Mouse (Mus musculus): Measurements from ENCODE around the gene Cyp3a25. TPM values are rescaled to one million over a fixed set of nuclear protein-coding genes. Genes with fewer than 3 reads are reported as not detected.
"Not testable (repeated sequence)": the region's sequence is repeated elsewhere in the genome, so short reads cannot be mapped to it uniquely, and the experiment has no call there.

Cyp3a25 gene
- not detected in 2 replicates for polyA plus RNA-seq (2011; ENCODE audit: insufficient read length, low read depth, missing spikeins)

DNA sequence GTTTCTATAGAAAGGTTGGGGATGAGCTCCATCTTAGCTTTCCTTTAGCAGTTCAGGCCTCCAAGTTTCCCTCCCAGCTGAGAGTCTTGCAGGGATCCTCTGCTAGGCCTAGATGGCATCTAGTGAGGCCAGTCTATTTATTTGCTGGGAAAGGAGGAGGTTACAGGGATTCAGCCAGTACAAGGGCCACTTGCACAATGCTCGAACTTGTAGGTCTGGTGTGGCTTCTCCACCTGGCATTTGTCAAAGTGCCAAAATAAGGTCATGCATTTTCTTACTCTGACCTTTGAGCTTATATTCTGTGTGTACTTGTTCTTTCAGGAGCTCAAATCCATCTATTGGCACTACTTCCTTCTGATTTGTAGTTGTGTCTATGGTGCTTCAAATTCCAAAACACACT is at the start of gene Cyp3a25:
TSS of gene Cyp3a25 (minus strand) at position 110 of the 400 bp plus-strand sequence.
- not testable (repeated sequence) for H3K27ac ChIP-seq (ENCODE audit: insufficient read depth, low read length); H3K4me3 ChIP-seq (ENCODE audit: insufficient read depth, low read length); H3K4me1 ChIP-seq (ENCODE audit: control insufficient read depth, insufficient read depth, low read length)

DNA sequence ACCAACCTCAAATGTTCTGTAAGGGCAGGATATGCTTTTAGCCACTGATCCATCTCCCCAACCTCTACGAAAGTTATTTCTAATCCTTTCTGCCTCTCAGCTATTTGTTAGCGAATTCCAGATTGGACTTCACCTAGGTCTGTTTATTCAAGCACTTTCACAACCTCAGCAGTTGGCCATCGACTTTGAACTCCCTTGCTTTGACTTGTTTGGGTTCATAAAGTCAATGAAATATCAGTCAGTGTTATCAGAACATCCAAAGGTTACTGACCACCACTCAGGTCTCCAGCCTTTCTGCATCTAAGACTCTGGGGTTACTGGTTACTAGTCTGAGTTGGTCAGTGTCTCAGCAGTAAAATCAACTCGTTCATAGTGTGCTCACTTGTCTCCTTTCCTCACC is 11.7 kb upstream of the Cyp3a25 start:
- no peak for TF ChIP-seq CTCF (IDR thresholded peaks at IDR 0.05; ENCODE audit: borderline replicate concordance, insufficient read depth, low read length)
- Histone ChIP-seq H3K4me3 (ENCODE audit: insufficient read depth, low read length) (no peak overlapping the region), H3K4me1 (ENCODE audit: control insufficient read depth, insufficient read depth, low read length) (no peaks in the 10 kb centered on the region), H3K27ac (ENCODE audit: insufficient read depth, low read length) (no peak overlapping the region)

DNA sequence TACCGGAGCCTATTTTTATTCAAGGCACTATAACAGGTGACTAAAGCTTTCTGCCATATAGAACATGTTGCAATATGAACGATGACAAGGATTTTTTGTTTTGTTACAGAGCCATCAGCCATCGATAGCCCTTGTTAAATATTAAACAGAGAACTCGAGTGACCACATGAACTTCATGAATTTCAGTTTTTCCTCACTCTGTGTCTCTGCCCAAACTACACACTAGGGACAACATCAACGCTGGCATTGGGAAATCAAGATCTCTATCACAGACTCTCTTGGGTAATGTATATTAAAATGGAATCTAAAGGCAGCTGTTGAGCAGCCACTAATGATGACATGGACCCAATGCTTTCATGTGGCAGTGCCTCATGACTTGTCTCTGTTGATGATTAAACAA is 8.9 kb upstream of the Cyp3a25 start:
- Histone ChIP-seq H3K4me3 (ENCODE audit: insufficient read depth, low read length) (no peak overlapping the region), H3K4me1 (ENCODE audit: control insufficient read depth, insufficient read depth, low read length) (no peaks in the 10 kb centered on the region), H3K27ac (ENCODE audit: insufficient read depth, low read length) (no peak overlapping the region)
- no peak for TF ChIP-seq CTCF (IDR thresholded peaks at IDR 0.05; ENCODE audit: borderline replicate concordance, insufficient read depth, low read length)
- TF ChIP-seq POLR2A (IDR thresholded peaks at IDR 0.05; ENCODE audit: low read depth, low read length), result no peak

DNA sequence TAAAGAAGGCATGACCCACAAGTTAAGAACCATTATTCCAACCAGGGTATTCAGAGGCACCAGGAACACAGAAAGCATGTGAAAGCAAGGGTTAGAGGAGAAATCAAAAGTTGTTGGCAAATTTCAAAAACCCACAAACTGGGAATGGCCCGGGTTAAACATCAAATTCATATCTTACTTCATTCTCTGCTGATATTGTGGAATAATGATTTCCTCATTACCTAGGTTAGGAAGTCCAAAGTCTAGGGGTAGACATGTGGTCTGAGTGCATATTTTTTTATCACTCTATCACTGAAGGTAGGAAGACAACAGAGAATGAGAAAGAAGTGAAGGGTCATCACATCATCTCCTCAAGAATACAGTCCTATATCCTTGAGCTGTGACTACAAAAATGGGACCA is 1.8 kb upstream of the Cyp3a25 start:
- no peak overlapping the region for H3K27ac ChIP-seq (ENCODE audit: insufficient read depth, low read length)
- TF ChIP-seq CTCF (IDR thresholded peaks at IDR 0.05; ENCODE audit: borderline replicate concordance, insufficient read depth, low read length), result no peak
- no peaks in the 10 kb centered on the region for H3K4me1 ChIP-seq (ENCODE audit: control insufficient read depth, insufficient read depth, low read length)
- no peak overlapping the region for H3K4me3 ChIP-seq (ENCODE audit: insufficient read depth, low read length)

GRCm38 (mm10) chr5:145967080-145967479 is 42.3 kb downstream of the Cyp3a25 start:
- Histone ChIP-seq H3K27ac (ENCODE audit: insufficient read depth, low read length) (no peak overlapping the region), H3K4me3 (ENCODE audit: insufficient read depth, low read length) (no peak overlapping the region), H3K4me1 (ENCODE audit: control insufficient read depth, insufficient read depth, low read length) (no peaks in the 10 kb centered on the region)
- TF ChIP-seq POLR2A (IDR thresholded peaks at IDR 0.05; ENCODE audit: low read depth, low read length) (no peak), CTCF (IDR thresholded peaks at IDR 0.05; ENCODE audit: borderline replicate concordance, insufficient read depth, low read length) (no peak)

Other genes starting within 250 kb of the Cyp3a25 start
- not detected in 2 replicates for gene Cyp3a44, start 203.7 kb downstream of the Cyp3a25 start, polyA plus RNA-seq (2011; ENCODE audit: insufficient read length, low read depth, missing spikeins)
- not detected in 2 replicates for gene Cyp3a11, start 129.7 kb downstream of the Cyp3a25 start, polyA plus RNA-seq (2011; ENCODE audit: insufficient read length, low read depth, missing spikeins)
- gene Cyp3a59, start 69.6 kb upstream of the Cyp3a25 start, polyA plus RNA-seq (2011; ENCODE audit: insufficient read length, low read depth, missing spikeins), result not detected in 2 replicates
- not detected in 2 replicates for gene Gm5565, start 150.9 kb upstream of the Cyp3a25 start, polyA plus RNA-seq (2011; ENCODE audit: insufficient read length, low read depth, missing spikeins)
- gene Gm6309, start 161.1 kb upstream of the Cyp3a25 start, polyA plus RNA-seq (2011; ENCODE audit: insufficient read length, low read depth, missing spikeins), result not detected in 2 replicates
- gene 1700001J03Rik, start 175.7 kb upstream of the Cyp3a25 start, polyA plus RNA-seq (2011; ENCODE audit: insufficient read length, low read depth, missing spikeins), result not detected in 2 replicates
- 68.8 and 72.9 TPM in 2 replicates for gene Rnf6, start 211.9 kb upstream of the Cyp3a25 start, polyA plus RNA-seq (2011; ENCODE audit: insufficient read length, low read depth, missing spikeins)
- gene Cdk8, start 221.6 kb upstream of the Cyp3a25 start, polyA plus RNA-seq (2011; ENCODE audit: insufficient read length, low read depth, missing spikeins), result 53.0 and 54.3 TPM in 2 replicates